Mouse (Mus musculus) heart, adult 2 months (tissue): ENCODE results near the gene Hexdc. TPM values are rescaled to one million over a fixed set of nuclear protein-coding genes. Genes with fewer than 3 reads are reported as not detected.

Experiments
- DNase-seq, 2 experiments: peaks; one replicate each; pipeline ENCODE4 v3.0.0; 2021
- H3K27ac ChIP-seq: fragments of 200-600 bp; 2 replicates; pipeline ENCODE4 v1.8.1; 2022
- H3K27me3 ChIP-seq: fragments of 200-500 bp; 2 replicates; pipeline ENCODE4 v1.6.1; 2012; ENCODE audit warnings: mild to moderate bottlenecking, low read length, inconsistent platforms, mixed read lengths; ENCODE audit not compliant: control insufficient read depth, insufficient read depth
- H3K36me3 ChIP-seq: fragments of 200-500 bp; 2 replicates; pipeline ENCODE4 v1.6.1; 2012; ENCODE audit warnings: low read length, inconsistent platforms; ENCODE audit not compliant: control insufficient read depth, insufficient read depth
- H3K4me1 ChIP-seq: fragments of 200-500 bp; 2 replicates; pipeline ENCODE4 v1.6.1; 2011; ENCODE audit warnings: low read length; ENCODE audit not compliant: control insufficient read depth, insufficient read depth
- H3K4me3 ChIP-seq: fragments of 200-600 bp; 2 replicates; pipeline ENCODE4 v1.8.1; 2022
- H3K79me2 ChIP-seq: fragments of 200-500 bp; replicated peaks from 2 replicates; pipeline ENCODE4 v1.6.1; 2012; ENCODE audit warnings: mild to moderate bottlenecking, inconsistent platforms, low read length, moderate library complexity, mixed read lengths; ENCODE audit not compliant: control insufficient read depth, insufficient read depth
- H3K9ac ChIP-seq: fragments of 200-500 bp; 2 replicates; pipeline ENCODE4 v1.6.1; 2012; ENCODE audit warnings: low read depth, mild to moderate bottlenecking, control low read depth, inconsistent platforms, low read length, mixed read lengths
- CTCF ChIP-seq: fragments of 200-600 bp; IDR thresholded peaks from 2 replicates; pipeline ENCODE4 v1.8.1; 2022; ENCODE audit warnings: antibody characterized with exemption, mild to moderate bottlenecking, moderate library complexity
- EP300 ChIP-seq: fragments of 200-500 bp; IDR thresholded peaks from 2 replicates; pipeline ENCODE4 v1.6.1; 2011; ENCODE audit warnings: low read depth, low read length, control low read depth; ENCODE audit not compliant: insufficient read depth
- POLR2A ChIP-seq: fragments of 200-500 bp; IDR thresholded peaks from 2 replicates; pipeline ENCODE4 v1.6.1; 2011; ENCODE audit warnings: mild to moderate bottlenecking, low read depth, low read length, control low read depth; ENCODE audit not compliant: insufficient read depth
- WGBS: fragments of 180-500 bp; shearing (Covaris S2); methylation state at CpG from one replicate; pipeline ENCODE4 v1.1.7; 2018; 5-methylcytosine and 5-hydroxymethylcytosine counted together
- intact Hi-C: fragments of 180-260 bp; cut with DNase I; formaldehyde crosslinking; loops from one replicate; pipeline ENCODE4 v1.15.1; 2025
- polyA plus RNA-seq: library from polyadenylated mRNA; depleted of rRNA; stranded (reverse); fragments of >200 nt; gene quantifications from 2 replicates; pipeline ENCODE4 v1.2.3, GENCODE M21; 2012
- total RNA-seq, 2 experiments: library from RNA; stranded (reverse); gene quantifications; 2 replicates each; pipeline ENCODE4 v1.2.3; 2021

Hexdc gene
- total and polyA plus RNA-seq, 3 experiments, result 6.7 to 10.1 (median 7.6) TPM

DNA sequence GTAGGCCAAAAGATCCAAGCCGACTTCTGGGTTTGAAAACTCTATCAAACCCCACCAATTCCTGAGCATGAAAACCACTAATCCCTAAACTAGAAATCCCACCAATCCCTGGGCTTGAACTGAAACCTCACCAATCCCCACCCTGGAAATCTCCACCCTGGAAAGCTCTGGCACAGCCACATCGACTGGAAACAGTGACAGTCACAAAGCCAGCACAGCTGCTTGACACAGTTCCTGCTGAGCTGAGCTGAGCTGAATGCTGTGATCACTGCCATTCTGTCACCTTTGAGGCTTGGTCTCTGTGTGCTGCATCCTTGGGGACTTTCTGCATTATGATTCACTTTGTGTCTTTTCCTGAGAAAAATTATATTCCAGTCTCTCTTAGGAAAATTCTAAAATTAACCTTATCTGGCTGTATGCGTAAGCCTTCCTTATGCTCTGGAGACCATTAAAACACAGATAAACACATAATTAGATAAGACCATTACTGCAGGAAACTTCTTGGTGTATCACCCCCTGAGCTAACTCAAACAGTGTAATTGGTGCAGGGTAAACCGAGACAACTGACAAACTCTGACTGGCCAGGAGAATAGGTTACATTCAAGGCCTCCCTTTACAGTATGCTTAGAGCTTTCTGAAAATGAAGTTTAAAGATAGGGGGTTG lies 27.5 kb downstream of the Hexdc start:
- H3K36me3 ChIP-seq, result peaks cover 3% of the 10 kb centered on the region; the same call in 1 of the 2 replicates
- TF ChIP-seq CTCF (no peak), EP300 (0 out of 2 replicates have a peak, but pooled peaks have one; percentile 46), POLR2A (0 out of 2 replicates have a peak, but pooled peaks have one; percentile 12)
- intact Hi-C loops, result no loop called here
- WGBS, result 32% methylated on average over 4 of the region's 4 CpGs
- DNase-seq, result peak; percentile 43 to 50
- H3K27me3 ChIP-seq, result no peaks in the 10 kb centered on the region
- H3K9ac ChIP-seq, result no peak overlapping the region
- peaks cover 5% of the 10 kb centered on the region for H3K4me1 ChIP-seq
- H3K27ac ChIP-seq, result no peak overlapping the region
- no peak overlapping the region for H3K4me3 ChIP-seq
- no peaks in the 10 kb centered on the region for H3K79me2 ChIP-seq

DNA sequence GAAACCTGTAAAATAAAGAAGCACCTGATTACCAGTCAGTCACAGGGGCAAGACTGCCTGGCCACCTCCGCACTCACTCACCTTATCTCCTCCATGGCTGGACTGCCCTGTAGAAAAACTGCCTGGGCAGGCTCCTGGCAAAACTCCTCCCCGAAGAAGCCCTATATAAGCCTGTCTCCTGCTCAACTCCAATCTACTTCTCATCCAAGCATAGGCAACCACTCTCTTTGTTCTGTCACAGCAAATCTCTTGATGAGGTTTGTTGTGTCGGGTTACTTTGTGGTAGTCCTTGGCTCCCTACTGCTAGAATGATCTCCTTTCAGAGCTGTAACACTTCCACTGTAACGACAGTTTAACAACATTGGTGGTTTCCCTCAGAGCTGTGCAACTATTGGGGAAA lies 28.5 kb downstream of the Hexdc start:
- WGBS, result 41% methylated on average over 4 of the region's 4 CpGs
- H3K9ac ChIP-seq, result no peak overlapping the region
- no peak overlapping the region for H3K27ac ChIP-seq
- peaks cover 3% of the 10 kb centered on the region; the same call in 1 of the 2 replicates for H3K36me3 ChIP-seq
- H3K4me3 ChIP-seq, result no peak overlapping the region
- DNase-seq, result no peak
- TF ChIP-seq CTCF (no peak), EP300 (no peak), POLR2A (no peak)
- intact Hi-C loops, result no loop called here
- H3K27me3 ChIP-seq, result no peaks in the 10 kb centered on the region
- H3K79me2 ChIP-seq, result no peaks in the 10 kb centered on the region
- H3K4me1 ChIP-seq, result peaks cover 4% of the 10 kb centered on the region

DNA sequence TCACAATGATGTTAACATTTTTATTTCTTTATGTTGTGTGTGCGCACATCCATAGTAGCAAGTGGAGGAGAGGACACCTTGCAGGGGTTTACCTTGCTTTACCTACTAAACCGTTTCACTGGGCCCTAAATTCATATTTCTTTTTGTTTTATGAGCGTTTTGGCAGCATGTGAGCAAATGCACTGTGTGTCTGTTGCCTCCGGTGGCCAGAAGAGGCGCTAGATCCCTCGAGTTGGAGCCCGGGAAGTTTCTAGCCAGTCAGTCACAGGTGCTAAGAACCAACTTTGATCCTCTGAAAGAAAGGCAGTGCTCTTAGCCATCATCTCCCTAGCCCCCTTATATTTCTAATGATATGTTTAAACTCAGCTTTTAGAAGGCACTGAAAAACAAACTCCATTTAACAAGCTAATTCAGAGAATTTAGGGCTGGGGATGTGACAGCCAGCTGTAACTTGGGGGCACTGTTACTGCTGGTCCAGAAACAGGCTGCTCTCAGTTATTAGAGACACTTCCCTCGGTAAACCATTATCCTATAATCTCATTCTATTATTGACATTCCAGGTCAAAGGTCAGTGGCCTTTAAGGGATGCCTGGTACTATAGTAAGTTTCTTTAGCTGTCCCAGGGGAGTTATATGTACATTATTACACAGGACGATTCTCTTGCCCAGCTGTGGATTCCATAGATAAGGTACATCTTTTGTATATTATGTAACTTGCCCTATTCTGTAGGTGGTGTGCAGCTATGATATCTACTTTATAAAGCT lies 31.4 kb downstream of the Hexdc start:
- Histone ChIP-seq H3K4me1 (peaks cover 4% of the 10 kb centered on the region), H3K27me3 (no peaks in the 10 kb centered on the region), H3K36me3 (peaks cover 16% of the 10 kb centered on the region), H3K79me2 (peaks cover 1% of the 10 kb centered on the region; the same call in 1 of the 2 replicates), H3K27ac (peak overlapping the region; percentile 100), H3K4me3 (no peak overlapping the region), H3K9ac (no peak overlapping the region)
- 29% methylated on average over 9 of the region's 9 CpGs for WGBS
- intact Hi-C loops, result loop anchor here (2.0 kb wide), 1 partner anchor 119 kb away; the partner anchor contains the start of gene Wdr45b
- DNase-seq, result peak in 1 of 2 experiments; percentile 32
- TF ChIP-seq EP300, result no peak
- TF ChIP-seq POLR2A, result no peak
- peak; percentile 66 for TF ChIP-seq CTCF

DNA sequence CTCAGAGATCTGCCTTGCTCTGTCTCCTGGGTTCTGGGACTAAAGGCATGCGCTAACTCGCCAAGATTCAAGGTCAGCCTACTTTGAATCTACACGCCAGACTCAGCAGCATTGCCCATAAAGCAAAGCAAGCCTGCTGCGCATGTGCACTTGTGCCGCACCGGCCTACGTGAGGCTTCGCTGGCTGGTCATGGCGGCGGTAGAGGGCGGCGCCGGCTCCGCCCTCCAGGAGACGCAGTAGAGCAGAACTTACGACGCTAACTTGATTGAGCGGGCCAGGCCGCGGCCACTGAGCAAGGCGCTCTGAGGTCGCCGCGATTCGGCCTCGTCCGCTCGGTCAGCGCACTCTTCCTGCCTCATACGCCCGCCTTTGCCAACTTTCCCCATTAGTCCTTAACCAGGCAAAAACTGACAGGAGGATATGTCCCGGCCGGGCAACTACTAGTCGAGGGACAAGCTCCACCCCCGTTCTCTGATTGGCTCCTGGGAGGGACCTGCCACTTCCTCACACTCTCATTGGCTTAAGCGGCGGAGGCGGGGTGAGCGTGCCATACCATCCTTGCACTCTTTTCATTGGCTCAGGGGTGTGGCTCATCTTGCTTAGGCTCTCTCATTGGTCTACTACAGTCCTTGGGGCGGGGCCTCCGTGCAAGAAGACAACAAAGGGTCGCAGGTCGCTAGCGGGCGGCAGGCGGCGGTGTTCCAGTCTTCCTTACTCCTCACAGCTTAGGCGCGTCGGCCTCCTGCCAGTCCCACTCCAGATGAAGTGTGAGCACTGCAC lies 32.5 kb downstream of the Hexdc start, which contains the start of gene Narf:
Gene Narf (plus strand): TSS at position 690 of the 781 bp plus-strand sequence.
- under 1% methylated on average over 50 of the region's 50 CpGs for WGBS
- Histone ChIP-seq H3K27ac (peak within 1 kb of the TSS; percentile 100), H3K36me3 (peaks cover 18% of the 10 kb centered on the region), H3K4me3 (peak within 1 kb of the TSS; percentile 69), H3K4me1 (peaks cover 4% of the 10 kb centered on the region), H3K79me2 (peaks cover 1% of the 10 kb centered on the region; the same call in 1 of the 2 replicates), H3K27me3 (no peaks in the 10 kb centered on the region), H3K9ac (peak within 1 kb of the TSS; percentile 90)
- intact Hi-C loops, result loop anchor here (2.0 kb wide), 1 partner anchor 118 kb away; the partner anchor contains the start of gene Wdr45b
- TF ChIP-seq CTCF, result peak; percentile 48
- peak; percentile 96 for TF ChIP-seq POLR2A
- TF ChIP-seq EP300, result peak; percentile 73
- peak; percentile 96 to 99 for DNase-seq

DNA sequence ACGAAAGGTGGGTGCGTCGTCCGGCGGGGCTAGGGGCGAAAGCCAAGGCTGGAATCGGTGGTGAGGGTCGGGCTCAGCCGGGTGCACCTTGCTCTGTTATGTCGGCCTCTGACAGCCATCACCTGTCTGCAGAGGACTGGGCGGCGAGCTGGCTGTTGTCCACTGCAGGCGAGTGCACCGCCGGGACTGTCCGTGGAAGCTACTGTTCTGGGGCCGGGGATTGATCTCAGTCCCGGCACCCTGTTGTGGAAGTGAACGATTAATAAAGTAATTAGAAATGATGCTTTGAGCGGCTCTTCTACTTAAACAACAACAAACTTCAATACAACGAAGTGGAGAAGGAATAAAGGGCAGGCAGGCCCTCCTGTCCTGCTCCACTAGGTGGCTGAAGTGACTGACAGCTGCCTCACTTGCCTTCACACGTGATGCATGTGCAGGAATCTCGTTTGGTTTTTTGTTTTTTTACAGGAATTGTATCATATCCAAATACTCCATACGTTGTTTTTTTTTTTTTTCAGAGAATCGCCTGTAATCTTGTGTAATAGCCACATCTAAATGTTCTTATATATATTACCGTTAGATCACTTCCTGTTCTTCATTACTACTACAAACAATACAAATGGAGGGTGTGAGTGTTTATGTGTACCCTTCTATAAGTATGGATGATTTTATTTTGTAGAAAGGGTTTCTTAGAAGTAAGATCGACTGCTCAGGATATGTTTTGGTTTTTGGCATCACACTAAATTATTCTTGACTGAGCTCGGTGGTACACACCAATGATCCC lies 33.3 kb downstream of the Hexdc start:
- no peaks in the 10 kb centered on the region for H3K27me3 ChIP-seq
- H3K4me1 ChIP-seq, result peaks cover 4% of the 10 kb centered on the region
- TF ChIP-seq CTCF (peak; percentile 48), POLR2A (no peak), EP300 (no peak)
- peak overlapping the region; percentile 69 for H3K4me3 ChIP-seq
- peak overlapping the region; percentile 90 for H3K9ac ChIP-seq
- DNase-seq, result no peak
- peaks cover 1% of the 10 kb centered on the region; the same call in 1 of the 2 replicates for H3K79me2 ChIP-seq
- intact Hi-C loops, result loop anchor here (2.0 kb wide), 1 partner anchor 117 kb away; the partner anchor contains the start of gene Wdr45b
- 2% methylated on average over 28 of the region's 28 CpGs for WGBS
- peak overlapping the region; percentile 100 for H3K27ac ChIP-seq
- peaks cover 18% of the 10 kb centered on the region for H3K36me3 ChIP-seq
